Mouse (Mus musculus) liver, adult 2 months (tissue): ENCODE measurements around the gene Plcl2.
"Not testable (repeated sequence)": the region's sequence is repeated elsewhere in the genome, so short reads cannot be mapped to it uniquely, and the experiment has no call there.

Experiments used
- CTCF ChIP-seq: fragments of 200-500 bp; IDR thresholded peaks from 2 replicates; pipeline ENCODE4 v1.5.1; 2011; ENCODE audit warnings: low read depth, low read length, control low read depth
- POLR2A ChIP-seq: fragments of 200-500 bp; IDR thresholded peaks from 2 replicates; pipeline ENCODE4 v1.6.1; 2011; ENCODE audit warnings: low read length, control low read depth; ENCODE audit not compliant: insufficient read depth; ENCODE audit errors: extremely low read depth

GRCm38 (mm10) chr17:50570228-50570627 lies 61.0 kb downstream of the Plcl2 start:
- TF ChIP-seq CTCF, POLR2A: not testable (repeated sequence)
